Mouse (Mus musculus) limb, embryonic 14.5 days (tissue): ENCODE measurements around the gene Sort1. TPM values are rescaled to one million over a fixed set of nuclear protein-coding genes. Genes with fewer than 3 reads are reported as not detected.

Experiments
- ATAC-seq: fragments of 200-750 bp; cut with Nextera tagmentation; 2 replicates; pipeline ENCODE4 v1.8.0; 2017; ENCODE audit warnings: low read depth, moderate number of reproducible peaks, moderate TSS enrichment; ENCODE audit not compliant: low FRiP score
- DNase-seq: peaks from one replicate; pipeline ENCODE4 v3.0.0-alpha.2; 2015; ENCODE audit warnings: low spot score
- H3K27ac ChIP-seq: fragments of 300-500 bp; sonication (generic); replicated peaks from 2 replicates; pipeline ENCODE4 v1.5.1; 2014; ENCODE audit warnings: low read depth, mild to moderate bottlenecking, low read length, moderate library complexity, mixed read lengths
- H3K27me3 ChIP-seq: fragments of 300-500 bp; sonication (generic); 2 replicates; pipeline ENCODE4 v1.6.1; 2014; ENCODE audit warnings: low read length, mixed read lengths; ENCODE audit not compliant: control insufficient read depth, insufficient read depth
- H3K36me3 ChIP-seq: fragments of 300-500 bp; sonication (generic); 2 replicates; pipeline ENCODE4 v1.6.1; 2014; ENCODE audit warnings: mild to moderate bottlenecking, low read length, moderate library complexity, mixed read lengths; ENCODE audit not compliant: control insufficient read depth, insufficient read depth
- H3K4me1 ChIP-seq: fragments of 300-500 bp; sonication (generic); 2 replicates; pipeline ENCODE4 v1.6.1; 2014; ENCODE audit warnings: antibody characterized with exemption, low read length, mixed read lengths; ENCODE audit not compliant: control insufficient read depth, insufficient read depth
- H3K4me2 ChIP-seq: fragments of 300-500 bp; sonication (generic); replicated peaks from 2 replicates; pipeline ENCODE4 v1.6.1; 2014; ENCODE audit warnings: low read depth, mild to moderate bottlenecking, low read length, moderate library complexity; ENCODE audit not compliant: severe bottlenecking
- H3K4me3 ChIP-seq: fragments of 300-500 bp; sonication (generic); replicated peaks from 2 replicates; pipeline ENCODE4 v1.5.1; 2014; ENCODE audit warnings: low read length
- H3K9ac ChIP-seq: fragments of 300-500 bp; sonication (generic); 2 replicates; pipeline ENCODE4 v1.6.1; 2014; ENCODE audit warnings: mild to moderate bottlenecking, low read depth, low read length, moderate library complexity; ENCODE audit not compliant: severe bottlenecking
- H3K9me3 ChIP-seq: fragments of 300-500 bp; sonication (generic); 2 replicates; pipeline ENCODE4 v1.6.1; 2016; ENCODE audit warnings: low read length; ENCODE audit not compliant: control insufficient read depth
- POLR2A ChIP-seq: fragments of 200-500 bp; IDR thresholded peaks from 2 replicates; pipeline ENCODE4 v1.8.0; 2012; ENCODE audit warnings: inconsistent platforms, mild to moderate bottlenecking, moderate library complexity, borderline replicate concordance; ENCODE audit not compliant: insufficient read depth, insufficient read length; ENCODE audit errors: extremely low read depth
- WGBS: fragments of 180-500 bp; shearing (Covaris S2); extraction: QIAGEN DNeasy Blood & Tissue Kit; methylation state at CpG from one replicate; pipeline ENCODE4 v1.1.7; 2014; 5-methylcytosine and 5-hydroxymethylcytosine counted together
- polyA plus RNA-seq, 2 experiments: library from polyadenylated mRNA; depleted of rRNA in 1 of 2; stranded (reverse) in 1 of 2; unstranded in 1 of 2; fragments of >200 nt; fragmentation: Nextera tagmentation in 1 of 2; extraction: Ambion mirVana in 1 of 2; gene quantifications; 2 replicates each; pipeline versions ENCODE4 v1.2.1 to v1.2.3; 2012 to 2014

Gene Sort1
- polyA plus RNA-seq, 2 experiments = 17.9 to 30.4 TPM

GRCm38 (mm10) chr3:108363626-108364025, 79.7 kb downstream of the Sort1 start:
- ATAC-seq = no peak
- no peaks in the 10 kb centered on the region for H3K36me3 ChIP-seq
- no peaks in the 10 kb centered on the region for H3K27me3 ChIP-seq
- H3K9me3 ChIP-seq = no peaks in the 10 kb centered on the region
- TF ChIP-seq POLR2A = no peak
- no peak overlapping the region for H3K27ac ChIP-seq
- no peak overlapping the region for H3K4me3 ChIP-seq
- DNase-seq = no peak
- WGBS = 64% methylated on average over 3 of the region's 3 CpGs
- H3K4me2 ChIP-seq = no peak overlapping the region
- no peak overlapping the region for H3K9ac ChIP-seq
- peaks cover 12% of the 10 kb centered on the region for H3K4me1 ChIP-seq

GRCm38 (mm10) chr3:108364270-108364995, 80.6 kb downstream of the Sort1 start, which contains the start of gene Mybphl:
Gene Mybphl (plus strand): TSS chr3:108364911.
- peaks cover 12% of the 10 kb centered on the region for H3K4me1 ChIP-seq
- H3K4me3 ChIP-seq = no peak within 1 kb of the TSS
- no peak for TF ChIP-seq POLR2A
- ATAC-seq = no peak
- H3K9ac ChIP-seq = no peak within 1 kb of the TSS
- H3K9me3 ChIP-seq = no peaks in the 10 kb centered on the region
- H3K27ac ChIP-seq = no peak within 1 kb of the TSS
- H3K4me2 ChIP-seq = no peak within 1 kb of the TSS
- DNase-seq = no peak
- no peaks in the 10 kb centered on the region for H3K27me3 ChIP-seq
- no peaks in the 10 kb centered on the region for H3K36me3 ChIP-seq
- WGBS = 70% methylated on average over 9 of the region's 9 CpGs

- no peak overlapping the region for H3K4me2 ChIP-seq
- 60% methylated on average over 9 of the region's 9 CpGs for WGBS
- no peaks in the 10 kb centered on the region for H3K36me3 ChIP-seq
- H3K4me1 ChIP-seq = no peaks in the 10 kb centered on the region
- no peak for TF ChIP-seq POLR2A
- no peak overlapping the region for H3K27ac ChIP-seq
- DNase-seq (no peak), ATAC-seq (no peak)
- H3K9ac ChIP-seq = no peak overlapping the region
- no peaks in the 10 kb centered on the region for H3K27me3 ChIP-seq
- H3K4me3 ChIP-seq = no peak overlapping the region
- H3K9me3 ChIP-seq = no peaks in the 10 kb centered on the region
Observed at GRCm38 (mm10) chr3:108367173-108367572, 83.3 kb downstream of the Sort1 start.

- Histone ChIP-seq H3K4me1 (no peaks in the 10 kb centered on the region), H3K36me3 (no peaks in the 10 kb centered on the region), H3K4me3 (no peak overlapping the region), H3K27me3 (no peaks in the 10 kb centered on the region), H3K27ac (no peak overlapping the region), H3K4me2 (no peak overlapping the region), H3K9ac (no peak overlapping the region), H3K9me3 (no peaks in the 10 kb centered on the region)
- no peak for TF ChIP-seq POLR2A
- DNase-seq (no peak), ATAC-seq (no peak)
- 74% methylated on average over 3 of the region's 3 CpGs for WGBS
Observed at GRCm38 (mm10) chr3:108367828-108368227, 83.9 kb downstream of the Sort1 start.

GRCm38 (mm10) chr3:108368721-108369120, 84.8 kb downstream of the Sort1 start:
- no peak for ATAC-seq
- no peak for DNase-seq
- WGBS = 84% methylated on average over 5 of the region's 5 CpGs
- H3K27ac ChIP-seq = no peak overlapping the region
- no peak overlapping the region for H3K4me3 ChIP-seq
- no peak overlapping the region for H3K9ac ChIP-seq
- no peaks in the 10 kb centered on the region for H3K27me3 ChIP-seq
- H3K4me1 ChIP-seq = no peaks in the 10 kb centered on the region
- no peak for TF ChIP-seq POLR2A
- no peaks in the 10 kb centered on the region for H3K9me3 ChIP-seq
- H3K36me3 ChIP-seq = no peaks in the 10 kb centered on the region
- no peak overlapping the region for H3K4me2 ChIP-seq

GRCm38 (mm10) chr3:108372274-108372673, 88.4 kb downstream of the Sort1 start:
- no peaks in the 10 kb centered on the region for H3K4me1 ChIP-seq
- no peak for DNase-seq
- ATAC-seq = no peak

More at GRCm38 (mm10) chr3:108372274-108372673, 88.4 kb downstream of the Sort1 start:
- Histone ChIP-seq H3K9me3 (no peaks in the 10 kb centered on the region), H3K4me2 (no peak overlapping the region), H3K4me3 (no peak overlapping the region), H3K9ac (no peak overlapping the region), H3K27me3 (no peaks in the 10 kb centered on the region), H3K36me3 (no peaks in the 10 kb centered on the region), H3K27ac (no peak overlapping the region)
- WGBS = 65% methylated on average over 3 of the region's 3 CpGs
- no peak for TF ChIP-seq POLR2A
